Mouse (Mus musculus) erythroblast, embryonic 14.5 days (primary cell): Measurements from ENCODE around the gene Rhobtb1.

Experiments used
- GATA1 ChIP-seq: IDR thresholded peaks from 2 replicates; pipeline ENCODE4 v1.6.1; 2012; ENCODE audit warnings: low read length, inconsistent platforms, mixed read lengths
- TAL1 ChIP-seq: IDR thresholded peaks from 3 replicates; pipeline ENCODE4 v1.6.1; 2012; ENCODE audit warnings: low read length, inconsistent platforms, mixed read lengths

DNA sequence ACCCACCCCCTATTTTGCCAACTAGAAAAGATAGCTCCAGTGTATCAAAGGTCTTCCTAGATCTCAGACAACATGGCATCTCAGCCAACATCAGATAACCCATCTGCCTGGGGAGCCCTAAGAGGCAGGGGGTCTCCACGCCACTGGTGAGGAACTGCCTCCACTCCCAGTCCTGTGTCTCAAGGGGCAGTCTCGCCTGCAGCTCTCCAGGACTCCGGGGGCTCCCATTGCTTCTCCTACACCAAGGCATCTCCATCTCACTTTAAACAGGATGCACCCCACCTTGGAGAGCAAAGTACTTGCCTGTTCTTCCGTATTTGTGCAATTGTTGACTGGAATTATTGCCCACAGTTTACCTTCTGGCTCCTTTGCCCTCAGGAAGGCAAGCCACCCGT is 102.4 kb downstream of the Rhobtb1 start:
- TF ChIP-seq GATA1 (no peak), TAL1 (no peak)
